Mouse (Mus musculus): ENCODE data around the gene Pcsk6. TPM values are rescaled to one million over a fixed set of nuclear protein-coding genes. Genes with fewer than 3 reads are reported as not detected.
"Not testable (repeated sequence)": the region's sequence is repeated elsewhere in the genome, so short reads cannot be mapped to it uniquely, and the experiment has no call there.

The Pcsk6 gene
- 1.2 and 1.5 TPM in 2 replicates for polyA plus RNA-seq (2012; rRNA removed)
- 0.57 and 0.88 TPM in 2 replicates for polyA plus RNA-seq (2014; fragmentation: Nextera tagmentation; extraction: Ambion mirVana)

DNA sequence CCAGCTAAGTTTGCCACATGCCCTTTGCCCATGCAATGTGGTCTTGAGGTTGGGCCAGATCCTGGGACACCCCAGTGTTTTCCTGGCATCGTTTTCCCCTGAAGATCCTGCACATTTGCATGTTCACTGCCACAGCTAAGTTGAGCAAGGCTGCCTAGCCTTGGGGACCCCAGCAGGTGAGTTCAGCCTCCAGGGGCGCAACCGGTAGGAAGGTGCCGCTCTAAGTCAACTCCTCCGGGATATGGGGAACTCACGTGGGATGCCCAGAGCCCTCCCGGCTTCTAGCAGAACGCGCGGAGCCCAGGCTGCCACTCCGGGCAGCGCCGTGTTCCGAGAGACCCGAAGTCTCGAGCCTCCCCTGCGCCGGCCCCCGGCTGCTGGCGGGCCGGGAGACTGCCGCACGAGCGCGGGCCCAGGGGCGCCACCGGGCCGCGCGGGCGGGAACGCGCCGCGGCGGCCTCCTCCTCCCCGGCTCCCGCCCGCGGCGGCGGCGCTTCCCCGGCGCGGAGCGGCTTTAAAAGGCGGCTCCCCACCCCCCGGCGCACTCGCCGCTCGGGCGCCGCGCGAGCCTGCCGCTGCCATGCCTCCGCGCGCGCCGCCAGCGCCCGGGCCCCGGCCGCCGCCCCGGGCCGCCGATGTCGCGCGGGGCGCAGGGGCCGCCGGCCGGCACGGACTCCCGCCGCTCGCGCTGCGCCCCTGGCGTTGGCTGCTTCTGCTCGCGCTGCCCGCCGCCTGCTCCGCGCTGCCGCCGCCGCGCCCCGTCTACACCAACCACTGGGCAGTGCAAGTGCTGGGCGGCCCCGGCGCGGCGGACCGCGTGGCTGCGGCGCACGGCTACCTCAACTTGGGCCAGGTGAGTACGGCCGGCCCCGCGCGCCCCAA, at the start of gene Pcsk6:
Gene Pcsk6 (plus strand): TSS at position 144 of the 882 bp plus-strand sequence.
- under 1% methylated on average over 76 of the region's 111 CpGs for WGBS (ENCODE audit: insufficient replicate concordance)
- peaks cover 58% of the 10 kb centered on the region for H3K27me3 ChIP-seq (ENCODE audit: control insufficient read depth, insufficient read depth, low read length)

DNA sequence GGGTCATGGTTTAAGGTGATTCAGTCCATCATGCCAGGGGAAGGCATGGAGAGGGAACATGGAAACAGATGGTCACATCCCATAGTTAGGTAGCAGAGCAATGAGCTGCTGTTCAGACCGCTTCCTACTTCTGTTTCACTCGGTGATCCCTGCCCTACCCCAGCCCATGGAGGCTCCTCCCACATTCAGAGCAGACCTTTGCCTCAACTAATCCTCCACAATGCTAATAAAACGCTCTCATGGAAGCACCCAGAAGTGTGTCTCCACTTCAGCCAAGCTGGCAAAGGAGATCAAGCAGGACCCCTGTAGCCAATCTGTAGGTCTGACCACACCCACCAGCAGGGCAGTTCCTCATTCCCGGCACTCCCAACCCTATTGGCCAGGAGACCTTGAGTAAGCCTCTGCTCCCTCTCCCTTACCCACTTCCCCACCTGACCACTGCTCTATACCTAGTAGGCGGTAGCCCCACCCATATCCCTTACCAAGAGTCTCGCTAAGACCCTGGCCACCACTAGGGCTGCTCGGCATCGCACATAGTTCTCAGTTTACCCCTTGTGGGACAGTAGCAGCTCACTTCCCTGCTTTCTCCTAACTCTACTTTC, 47.8 kb upstream of the Pcsk6 start:
- no peak overlapping the region for H3K4me3 ChIP-seq (ENCODE audit: insufficient read depth in 1 of 2, low read depth in 2 of 2, low read length in 2 of 2)
- DNase-seq (ENCODE audit: low read depth in 3 of 3, low spot score in 3 of 3) = no peak
- no peaks in the 10 kb centered on the region for H3K27me3 ChIP-seq (ENCODE audit: control insufficient read depth, insufficient read depth, low read length)
- TF ChIP-seq EP300 (IDR thresholded peaks at IDR 0.05; ENCODE audit: low read depth) = no peak
- no peak for TF ChIP-seq CTCF (IDR thresholded peaks at IDR 0.05; ENCODE audit: low read depth)
- H3K36me3 ChIP-seq (replicated peaks; ENCODE audit: control insufficient read depth, insufficient read depth, low read depth) = no peaks in the 10 kb centered on the region
- 51% methylated on average over 8 of the region's 8 CpGs for WGBS (ENCODE audit: insufficient replicate concordance)
- no peak for ATAC-seq (ENCODE audit: insufficient read depth)
- H3K9me3 ChIP-seq (ENCODE audit: control insufficient read depth, low read length) = no peaks in the 10 kb centered on the region
- H3K27ac ChIP-seq = no peak overlapping the region
- no peaks in the 10 kb centered on the region for H3K4me1 ChIP-seq (replicated peaks; ENCODE audit: control insufficient read depth in 2 of 2, insufficient read depth in 2 of 2, low read length in 1 of 2)
- no peak overlapping the region for H3K9ac ChIP-seq (replicated peaks)
- no peak overlapping the region for H3K4me2 ChIP-seq (ENCODE audit: low read depth)

More for the DNA sequence above, at the start of gene Pcsk6:
- 0 out of 2 replicates have a peak, but pooled peaks have one; percentile 26 for ATAC-seq (ENCODE audit: insufficient read depth)
- DNase-seq (ENCODE audit: low read depth in 3 of 3, low spot score in 3 of 3) = no peak
- no peak within 1 kb of the TSS for H3K9ac ChIP-seq (replicated peaks)
- H3K4me1 ChIP-seq (replicated peaks; ENCODE audit: control insufficient read depth in 2 of 2, insufficient read depth in 2 of 2, low read length in 1 of 2) = no peaks in the 10 kb centered on the region
- peak within 1 kb of the TSS; percentile 36 to 49 for H3K4me3 ChIP-seq (ENCODE audit: insufficient read depth in 1 of 2, low read depth in 2 of 2, low read length in 2 of 2)
- H3K27ac ChIP-seq = no peak within 1 kb of the TSS
- H3K4me2 ChIP-seq (ENCODE audit: low read depth) = peak within 1 kb of the TSS; percentile 63
- H3K9me3 ChIP-seq (ENCODE audit: control insufficient read depth, low read length) = no peaks in the 10 kb centered on the region
- no peak for TF ChIP-seq EP300 (IDR thresholded peaks at IDR 0.05; ENCODE audit: low read depth)
- TF ChIP-seq CTCF (IDR thresholded peaks at IDR 0.05; ENCODE audit: low read depth) = 0 out of 2 replicates have a peak, but pooled peaks have one; percentile 16
- no peaks in the 10 kb centered on the region for H3K36me3 ChIP-seq (replicated peaks; ENCODE audit: control insufficient read depth, insufficient read depth, low read depth)

DNA sequence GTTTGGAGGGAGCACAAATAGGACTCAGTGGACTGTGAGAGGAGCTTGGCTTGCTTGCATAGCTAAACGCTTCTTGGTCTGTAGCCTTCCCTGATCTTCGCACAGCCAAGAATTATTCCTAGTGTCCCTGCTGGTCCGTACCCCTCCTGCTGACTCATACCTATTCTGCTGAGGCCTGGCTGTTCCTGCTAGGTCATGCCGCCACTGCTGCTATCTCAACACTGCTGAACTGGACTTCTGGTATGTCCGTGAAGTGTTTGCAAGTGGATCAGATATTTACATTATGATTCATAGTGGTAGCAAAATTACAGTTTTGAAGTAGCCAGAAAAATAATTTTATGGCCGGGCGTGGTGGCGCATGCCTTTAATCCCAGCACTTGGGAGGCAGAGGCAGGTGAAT, 44.0 kb upstream of the Pcsk6 start:
- no peaks in the 10 kb centered on the region; a peak in 1 of 4 replicates for H3K4me1 ChIP-seq (replicated peaks; ENCODE audit: control insufficient read depth in 2 of 2, insufficient read depth in 2 of 2, low read length in 1 of 2)
- H3K4me2 ChIP-seq (ENCODE audit: low read depth) = no peak overlapping the region
- 69% methylated on average over 8 of the region's 8 CpGs for WGBS (ENCODE audit: insufficient replicate concordance)
- no peaks in the 10 kb centered on the region for H3K36me3 ChIP-seq (replicated peaks; ENCODE audit: control insufficient read depth, insufficient read depth, low read depth)
- H3K4me3 ChIP-seq (ENCODE audit: insufficient read depth in 1 of 2, low read depth in 2 of 2, low read length in 2 of 2) = no peak overlapping the region
- no peak overlapping the region for H3K9ac ChIP-seq (replicated peaks)
- H3K9me3 ChIP-seq (ENCODE audit: control insufficient read depth, low read length) = no peaks in the 10 kb centered on the region
- no peak overlapping the region for H3K27ac ChIP-seq
- H3K27me3 ChIP-seq (ENCODE audit: control insufficient read depth, insufficient read depth, low read length) = no peaks in the 10 kb centered on the region
- no peak for ATAC-seq (ENCODE audit: insufficient read depth)
- no peak for TF ChIP-seq EP300 (IDR thresholded peaks at IDR 0.05; ENCODE audit: low read depth)
- TF ChIP-seq CTCF (IDR thresholded peaks at IDR 0.05; ENCODE audit: low read depth) = no peak
- DNase-seq (ENCODE audit: low read depth in 3 of 3, low spot score in 3 of 3) = no peak

DNA sequence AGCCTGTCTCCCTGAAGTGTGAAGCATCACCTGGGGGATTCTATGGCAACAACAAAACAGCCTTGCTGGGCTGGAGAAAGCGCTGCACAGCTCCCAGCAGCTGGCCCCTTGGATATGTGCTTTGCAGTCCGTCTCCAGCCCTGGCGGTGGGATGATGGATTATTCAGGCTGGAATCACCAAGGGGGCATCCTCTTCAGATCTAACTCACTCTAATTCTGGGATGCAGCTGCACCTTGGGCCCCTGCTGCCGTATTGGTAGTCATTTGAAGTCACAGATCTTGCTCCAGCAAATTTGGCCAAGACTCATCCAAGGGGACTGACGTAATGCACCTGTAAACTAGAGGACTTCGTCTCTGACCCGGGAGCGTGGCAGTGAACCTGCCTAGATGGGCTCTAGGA, 41.1 kb upstream of the Pcsk6 start:
- H3K27me3 ChIP-seq (ENCODE audit: control insufficient read depth, insufficient read depth, low read length) = no peaks in the 10 kb centered on the region
- no peaks in the 10 kb centered on the region for H3K9me3 ChIP-seq (ENCODE audit: control insufficient read depth, low read length)
- TF ChIP-seq EP300 (IDR thresholded peaks at IDR 0.05; ENCODE audit: low read depth) = no peak
- TF ChIP-seq CTCF (IDR thresholded peaks at IDR 0.05; ENCODE audit: low read depth) = no peak
- no peaks in the 10 kb centered on the region; a peak in 1 of 4 replicates for H3K4me1 ChIP-seq (replicated peaks; ENCODE audit: control insufficient read depth in 2 of 2, insufficient read depth in 2 of 2, low read length in 1 of 2)
- ATAC-seq (ENCODE audit: insufficient read depth) (no peak), DNase-seq (ENCODE audit: low read depth in 3 of 3, low spot score in 3 of 3) (no peak)
- no peak overlapping the region for H3K9ac ChIP-seq (replicated peaks)
- H3K4me3 ChIP-seq (ENCODE audit: insufficient read depth in 1 of 2, low read depth in 2 of 2, low read length in 2 of 2) = no peak overlapping the region
- H3K4me2 ChIP-seq (ENCODE audit: low read depth) = no peak overlapping the region
- 54% methylated on average over 8 of the region's 8 CpGs for WGBS (ENCODE audit: insufficient replicate concordance)
- no peaks in the 10 kb centered on the region for H3K36me3 ChIP-seq (replicated peaks; ENCODE audit: control insufficient read depth, insufficient read depth, low read depth)
- H3K27ac ChIP-seq = no peak overlapping the region

DNA sequence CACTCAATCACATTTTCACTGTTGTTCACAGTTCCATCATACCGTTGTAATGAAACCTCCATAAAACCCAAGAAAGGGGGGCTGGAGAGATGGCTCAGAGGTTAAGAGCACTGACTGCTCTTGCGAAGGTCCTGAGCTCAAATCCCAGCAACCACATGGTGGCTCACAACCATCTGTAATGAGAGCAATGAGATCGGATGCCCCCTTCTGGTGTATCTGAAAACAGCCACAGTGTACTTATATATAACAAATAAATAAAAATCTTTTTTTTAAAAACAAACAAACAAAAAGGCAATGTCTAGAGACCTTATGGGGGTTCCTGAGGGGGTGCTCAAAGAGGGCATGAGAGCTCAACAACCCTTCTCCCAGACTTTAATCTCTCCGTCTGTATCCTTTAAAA, 39.6 kb upstream of the Pcsk6 start:
- H3K4me3 ChIP-seq (ENCODE audit: insufficient read depth in 1 of 2, low read depth in 2 of 2, low read length in 2 of 2); H3K9ac ChIP-seq (replicated peaks); H3K4me2 ChIP-seq (ENCODE audit: low read depth); H3K27me3 ChIP-seq (ENCODE audit: control insufficient read depth, insufficient read depth, low read length); H3K9me3 ChIP-seq (ENCODE audit: control insufficient read depth, low read length); H3K4me1 ChIP-seq (replicated peaks; ENCODE audit: control insufficient read depth in 2 of 2, insufficient read depth in 2 of 2, low read length in 1 of 2); H3K27ac ChIP-seq; ATAC-seq (ENCODE audit: insufficient read depth); DNase-seq (ENCODE audit: low read depth in 3 of 3, low spot score in 3 of 3); H3K36me3 ChIP-seq (replicated peaks; ENCODE audit: control insufficient read depth, insufficient read depth, low read depth): not testable (repeated sequence)
- WGBS (ENCODE audit: insufficient replicate concordance) = 59% methylated on average over 4 of the region's 4 CpGs

All from liver, embryonic 14.5 days (tissue).